Mouse (Mus musculus): ENCODE measurements around the gene Sox18. TPM values are rescaled to one million over a fixed set of nuclear protein-coding genes. Genes with fewer than 3 reads are reported as not detected.

Sox18 gene
- total RNA-seq (2021) = 10 to 100 TPM in 1 of 2 experiments, 1 to 10 TPM in 1; 7.6 to 14.2 TPM
- long read RNA-seq, experiment 1, transcript Sox18-201 (2 exons, 1,620 nt) = major isoform, 8 of 8 reads
- long read RNA-seq, experiment 1, partial matches to known transcripts = 0 of 8 reads
- long read RNA-seq, experiment 1, other reads (novel, unspliced or antisense) = 0 of 8 reads
- long read RNA-seq, experiment 2, transcript Sox18-201 (2 exons, 1,620 nt) = major isoform, 6 of 7 reads
- long read RNA-seq, experiment 2, partial matches to known transcripts = 0 of 7 reads
- long read RNA-seq, experiment 2, other reads (novel, unspliced or antisense) = 1 of 7 reads

DNA sequence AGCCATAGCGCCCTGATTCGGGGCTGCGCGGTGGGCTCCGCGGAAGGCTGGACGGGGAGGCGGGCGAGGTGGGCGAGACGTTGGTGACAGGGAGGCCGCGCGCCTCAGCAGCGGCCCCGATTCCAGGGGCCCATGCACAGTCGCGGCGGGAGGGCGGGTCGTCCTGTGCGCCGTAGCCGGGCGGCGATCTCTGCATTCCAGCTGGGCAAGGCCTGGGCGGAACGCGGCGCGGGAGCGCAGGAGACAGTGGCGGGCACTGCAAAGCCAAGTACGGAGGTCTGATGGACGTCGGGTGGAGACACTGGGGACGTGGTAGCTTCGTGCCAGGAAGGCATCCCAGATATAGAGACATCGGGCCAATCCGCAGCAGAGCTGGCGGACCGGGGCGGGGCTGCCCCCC is at the start of gene Sox18:
TSS of gene Sox18 (minus strand) at position 315 of the 400 bp plus-strand sequence.
- peak; percentile 38 to 51 for DNase-seq
- intact Hi-C loops (cut with DNase I) = no loop called here

DNA sequence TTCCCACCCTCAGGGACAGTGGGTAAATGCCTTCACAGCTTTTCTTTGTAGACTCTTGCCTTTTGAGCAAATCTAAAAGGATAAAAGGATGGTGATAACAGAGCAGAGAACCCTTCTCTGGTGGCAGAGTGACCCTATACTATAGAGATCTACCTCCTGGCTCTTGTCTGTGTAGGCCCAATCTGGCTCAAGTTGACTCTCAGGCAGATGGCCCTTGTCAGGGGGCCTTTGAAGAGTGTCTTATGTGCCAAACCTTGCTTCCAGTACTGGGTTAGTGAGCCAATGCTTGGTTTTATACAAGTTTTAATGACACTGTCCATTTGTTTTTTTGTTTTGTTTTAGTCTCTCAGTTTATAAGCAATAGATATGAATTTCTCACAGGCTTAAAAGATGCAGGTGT is 49.8 kb upstream of the Sox18 start:
- intact Hi-C loops (cut with DNase I) = no loop called here
- DNase-seq = no peak

DNA sequence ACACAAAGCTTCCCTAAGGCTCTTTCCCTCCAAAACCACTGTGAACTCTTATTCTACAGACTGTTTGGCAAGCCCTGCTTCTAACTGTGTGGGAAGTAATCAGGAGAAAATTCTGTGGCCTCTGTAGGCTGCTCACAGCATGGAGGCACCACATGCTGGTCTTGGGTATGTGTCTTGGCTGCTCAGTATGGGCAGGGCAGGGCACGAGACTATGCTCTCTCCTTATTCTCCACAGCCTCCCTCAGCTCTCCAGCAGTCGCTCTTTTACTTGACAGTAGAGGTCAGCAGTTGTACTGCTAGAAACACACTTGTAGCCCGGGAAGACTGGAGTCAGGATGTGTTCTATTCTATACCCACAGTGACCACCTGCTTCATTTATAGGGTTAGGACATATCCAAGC is 48.6 kb upstream of the Sox18 start:
- no peak for DNase-seq
- intact Hi-C loops (cut with DNase I) = no loop called here

DNA sequence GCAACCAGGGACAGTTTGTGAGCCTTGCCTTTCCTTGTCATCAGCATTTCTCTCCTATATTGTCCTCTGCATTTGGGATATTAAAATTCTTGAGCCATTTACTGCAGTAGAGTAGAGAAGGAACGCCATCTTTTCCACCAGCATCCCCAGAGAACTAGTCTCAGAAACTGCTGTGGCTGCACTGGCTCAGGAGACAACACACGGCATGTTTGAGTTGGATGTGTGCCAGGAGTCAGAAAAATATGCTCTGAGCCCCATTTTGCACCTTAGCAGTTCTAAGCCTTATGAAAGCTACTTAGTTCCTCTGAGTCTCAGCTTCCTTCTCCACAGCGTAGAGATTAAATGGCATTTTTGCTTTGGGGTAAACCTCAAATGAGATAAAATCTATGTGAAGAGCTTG is 45.6 kb upstream of the Sox18 start:
- DNase-seq = no peak
- intact Hi-C loops (cut with DNase I) = no loop called here

DNA sequence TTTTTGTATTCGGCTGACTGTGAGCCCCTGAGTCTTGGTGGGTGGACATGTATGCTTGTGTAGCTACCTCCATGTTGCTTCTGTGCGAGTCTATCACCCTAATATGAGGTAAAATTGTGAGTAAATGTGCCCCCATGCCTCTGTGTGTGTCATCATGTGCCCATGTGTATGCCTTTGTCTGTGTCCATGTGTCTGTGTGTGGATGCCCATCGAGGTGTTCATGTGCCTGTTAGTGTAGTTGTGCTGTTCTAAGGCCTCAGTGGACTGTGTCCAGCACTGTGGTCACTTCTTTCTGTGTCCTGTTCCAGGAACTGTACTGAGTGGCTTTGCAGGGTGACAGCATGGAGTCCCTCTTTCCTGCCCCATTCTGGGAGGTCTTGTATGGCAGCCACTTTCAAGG is 43.9 kb upstream of the Sox18 start:
- intact Hi-C loops (cut with DNase I) = no loop called here
- DNase-seq = no peak

DNA sequence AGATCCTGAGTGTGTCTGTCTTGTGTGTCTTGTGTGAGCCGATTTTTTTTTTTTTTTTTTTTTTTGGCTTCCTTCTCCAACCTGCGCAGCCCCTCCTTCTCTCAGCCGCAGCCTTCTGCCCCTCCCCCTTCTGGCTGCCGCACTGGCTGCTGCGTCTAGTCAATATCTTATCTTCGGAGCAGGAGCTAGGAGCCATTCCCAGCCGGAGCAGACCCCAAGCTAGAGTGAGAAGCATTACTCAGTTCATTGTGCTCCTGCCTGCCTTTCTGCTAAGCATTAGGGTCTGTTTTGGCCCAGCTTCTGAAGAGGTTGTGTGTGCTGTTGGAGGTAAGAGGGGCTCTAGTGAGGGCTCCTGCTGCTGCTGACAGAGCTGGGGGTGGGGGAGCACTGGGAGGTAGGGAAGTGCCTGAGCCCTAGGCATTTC is 43.5 kb upstream of the Sox18 start, which contains the start of gene Oprl1:
TSS of gene Oprl1 (plus strand) at position 114 of the 424 bp plus-strand sequence.
- no peak for DNase-seq
- intact Hi-C loops (cut with DNase I) = no loop called here

DNA sequence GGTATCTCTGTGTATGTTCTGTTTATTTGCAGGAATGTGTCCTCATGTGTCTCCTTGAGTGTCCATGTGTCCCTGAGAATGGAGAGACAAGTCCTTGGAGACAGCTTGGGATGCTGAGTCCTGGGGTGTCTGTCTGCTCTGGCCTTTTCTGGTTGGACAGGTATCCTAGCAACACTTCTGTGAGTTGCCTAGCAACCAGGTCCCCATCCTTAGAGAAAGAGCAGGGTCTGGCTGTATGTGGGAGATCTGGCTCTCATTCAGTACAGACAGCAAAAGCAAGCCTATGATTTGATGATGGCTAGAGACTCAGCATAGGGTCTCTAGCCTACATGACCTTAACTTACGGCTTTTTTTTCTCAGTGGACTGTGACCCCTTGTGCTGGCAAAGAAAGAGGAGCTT is 42.3 kb upstream of the Sox18 start:
- DNase-seq = no peak
- intact Hi-C loops (cut with DNase I) = no loop called here

DNA sequence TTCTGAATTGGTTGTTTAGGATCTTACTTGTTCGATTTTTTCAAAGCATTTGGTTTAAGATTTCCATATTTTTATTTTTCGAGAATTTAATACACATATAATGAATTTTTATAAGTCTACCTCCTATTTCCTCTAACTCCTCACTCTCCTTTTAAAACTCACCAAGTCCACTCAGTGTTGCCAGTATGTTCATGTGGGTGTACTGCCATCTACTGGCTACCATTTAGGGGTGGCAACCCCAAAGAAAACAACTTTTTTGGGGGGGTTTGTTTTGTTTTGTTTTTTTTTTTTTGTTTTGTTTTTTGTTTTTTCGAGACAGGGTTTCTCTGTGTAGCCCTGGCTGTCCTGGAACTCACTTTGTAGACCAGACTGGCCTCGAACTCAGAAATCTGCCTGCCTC is 35.2 kb upstream of the Sox18 start:
- no peak for DNase-seq
- intact Hi-C loops (cut with DNase I) = loop anchor here (2.0 kb wide), 1 partner anchor 48 kb away; no protein-coding TSS in a partner anchor

DNA sequence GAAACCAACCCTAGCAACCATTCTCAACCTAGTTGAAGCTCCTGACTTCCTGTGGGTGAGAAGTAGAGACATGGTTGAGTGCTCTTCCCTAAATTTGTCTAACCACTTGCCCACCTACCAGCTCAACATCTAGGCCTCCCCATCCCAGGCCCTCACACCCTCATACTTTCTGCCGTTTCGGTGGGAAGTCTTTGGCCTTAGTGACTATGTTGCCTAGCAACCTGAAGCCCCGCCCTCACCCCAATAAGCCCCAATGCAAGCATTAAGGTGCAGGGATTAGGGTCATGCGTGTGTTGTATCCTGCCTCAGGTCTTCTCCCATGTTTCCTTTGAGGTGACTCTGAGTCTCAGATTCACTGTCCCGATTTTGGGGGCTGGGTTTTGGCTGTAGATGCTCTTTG is 26.8 kb upstream of the Sox18 start, which contains the start of gene Lkaaear1:
TSS of gene Lkaaear1 (minus strand) at position 202 of the 400 bp plus-strand sequence.
- DNase-seq = no peak
- intact Hi-C loops (cut with DNase I) = loop anchor here (10.0 kb wide), 1 partner anchor 167 kb away; the partner anchor contains the start of gene Polr3k

DNA sequence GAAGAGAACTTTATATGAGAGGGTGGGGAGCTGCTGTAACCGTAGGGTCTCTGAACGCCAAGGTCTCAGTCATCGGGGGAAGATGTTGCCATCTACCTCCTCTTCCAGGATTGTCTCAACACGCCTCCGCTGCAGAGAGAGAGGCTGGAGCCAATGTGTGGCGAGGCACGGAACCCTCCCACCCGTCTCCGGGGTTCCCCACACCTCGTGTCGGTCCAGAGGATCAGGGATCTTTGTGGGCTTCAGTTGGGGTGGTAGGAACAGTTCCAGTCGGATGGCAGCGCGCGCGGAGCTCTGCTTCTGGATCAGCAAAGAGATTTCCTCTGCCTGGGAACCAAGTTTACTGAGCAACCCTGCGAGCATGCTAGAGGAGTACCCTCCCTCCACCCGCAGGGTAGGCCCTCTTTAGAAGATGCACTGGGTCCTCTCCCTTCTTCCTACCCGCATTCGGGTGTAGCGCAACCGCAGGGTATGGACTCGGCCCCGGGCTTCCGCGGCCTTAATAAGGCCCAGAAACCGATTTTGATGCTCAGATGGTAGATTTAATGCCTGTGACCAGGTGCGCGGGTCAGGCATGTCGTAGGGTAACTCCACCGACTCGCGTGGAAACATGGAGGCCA is 25.5 kb upstream of the Sox18 start:
- DNase-seq = no peak
- intact Hi-C loops (cut with DNase I) = loop anchor here (10.0 kb wide), 1 partner anchor 168 kb away; the partner anchor contains the start of gene Polr3k

DNA sequence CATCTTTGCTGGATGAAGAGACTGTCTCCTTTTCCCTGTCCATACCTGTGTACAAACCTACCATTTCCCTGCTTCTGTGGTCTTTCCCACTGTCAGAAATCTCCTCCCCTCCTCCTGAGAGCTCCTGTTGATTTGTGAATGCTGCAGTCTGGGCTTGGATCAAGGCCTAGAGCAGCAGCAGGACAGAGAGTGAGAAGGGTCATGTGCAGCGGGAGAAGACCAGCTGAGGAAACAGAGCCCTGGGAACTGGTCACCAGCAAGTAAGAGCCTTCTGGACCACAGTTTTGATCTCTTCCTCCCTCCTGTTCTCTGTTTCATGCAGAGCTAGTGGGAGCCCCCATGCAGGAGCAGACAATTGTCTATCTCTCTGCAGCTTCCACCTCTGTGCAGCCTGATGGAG is 24.3 kb upstream of the Sox18 start:
- intact Hi-C loops (cut with DNase I) = loop anchor here (10.0 kb wide), 1 partner anchor 169 kb away; the partner anchor contains the start of gene Polr3k
- DNase-seq = no peak

DNA sequence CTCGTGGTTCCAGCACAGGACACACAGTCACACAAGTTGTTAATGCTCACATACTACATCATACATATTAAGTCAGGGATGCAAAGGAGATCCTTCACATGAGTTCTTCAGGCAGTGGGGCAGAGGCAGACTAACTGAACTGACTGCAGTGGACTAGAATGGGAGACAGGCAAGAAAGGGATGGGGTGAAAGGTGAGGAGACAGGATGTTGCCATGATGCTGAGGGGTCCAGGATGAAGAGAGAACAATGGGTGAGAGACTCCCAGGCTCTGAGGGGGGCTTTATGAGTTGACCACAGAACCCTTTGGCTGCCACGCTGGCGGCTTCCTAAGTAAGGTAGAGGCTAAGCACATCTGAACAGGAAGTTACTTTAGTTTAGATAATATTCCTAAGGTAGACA is 23.1 kb upstream of the Sox18 start:
- intact Hi-C loops (cut with DNase I) = loop anchor here (10.0 kb wide), 1 partner anchor 170 kb away; the partner anchor contains the start of gene Polr3k
- DNase-seq = no peak

DNA sequence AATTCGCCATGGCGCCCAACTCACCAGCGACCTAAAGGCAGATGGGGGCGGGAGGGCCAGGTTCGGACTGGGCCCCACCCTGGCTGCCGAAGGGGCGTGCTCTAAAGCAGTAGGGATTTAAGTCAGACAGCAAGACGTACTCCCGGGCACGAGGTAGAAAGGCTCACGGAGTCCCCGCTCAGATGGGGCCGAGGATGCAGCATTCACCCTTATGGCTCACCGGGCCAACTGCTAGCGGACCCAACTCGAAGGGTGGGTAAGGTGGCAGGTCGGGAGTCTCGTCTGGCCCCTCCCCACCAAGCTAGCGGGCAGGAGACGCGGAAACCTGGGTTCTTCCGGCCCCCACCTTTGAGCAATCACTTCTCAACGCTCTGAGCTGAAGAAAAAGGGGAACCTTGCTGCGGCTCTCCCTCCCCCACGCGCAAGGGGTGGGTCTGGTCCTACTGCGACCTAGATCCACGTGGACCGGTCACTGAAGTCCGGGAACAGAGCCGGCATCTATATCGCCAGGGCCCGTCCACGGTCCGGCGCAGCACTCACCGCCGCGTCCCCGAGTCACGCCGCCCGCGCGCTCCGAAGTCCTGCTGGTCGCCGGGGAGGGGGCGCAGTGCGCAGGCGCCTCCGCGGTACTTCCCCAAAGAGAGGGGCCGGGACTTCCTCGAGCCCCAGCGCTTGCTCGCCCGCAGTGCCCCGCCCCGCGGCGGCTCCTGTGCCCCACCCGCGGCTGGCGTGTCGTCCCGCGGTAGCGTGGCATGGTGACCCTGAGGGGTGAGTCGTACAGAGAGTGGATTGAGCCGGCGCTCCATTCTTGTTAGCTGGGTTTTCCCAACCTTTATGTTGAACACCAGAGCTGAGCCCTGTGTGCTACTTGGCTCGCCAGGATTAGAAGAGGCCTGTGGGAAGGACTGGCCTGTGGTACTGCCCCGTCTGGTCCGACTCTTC is 22.2 kb upstream of the Sox18 start, which contains the start of gene Rgs19:
TSS of gene Rgs19 (minus strand) at position 639 of the 942 bp plus-strand sequence.
- DNase-seq = peak; percentile 69 to 76
- intact Hi-C loops (cut with DNase I) = loop anchor here (10.0 kb wide), 1 partner anchor 171 kb away; the partner anchor contains the start of gene Polr3k

DNA sequence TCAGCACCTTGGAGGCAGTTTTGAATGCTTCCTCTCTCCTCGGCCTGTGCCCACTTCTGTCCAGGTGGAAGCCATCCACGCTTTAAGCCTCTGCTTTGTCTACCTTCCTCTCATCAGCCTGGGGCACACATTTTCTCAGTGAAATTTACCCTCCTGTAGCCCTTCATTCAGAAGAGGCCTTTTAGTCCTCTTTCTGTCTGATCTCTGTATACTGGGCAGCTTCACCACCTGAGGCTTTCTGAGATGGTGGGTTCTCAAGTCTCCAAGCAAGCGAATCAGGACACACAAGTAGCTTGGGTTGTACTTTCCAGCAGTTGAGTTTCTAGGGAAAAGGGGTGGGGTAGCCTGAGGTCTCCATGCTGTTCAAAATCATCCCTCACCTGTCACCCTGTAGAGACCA is 20.9 kb upstream of the Sox18 start:
- intact Hi-C loops (cut with DNase I) = loop anchor here (10.0 kb wide), 1 partner anchor 172 kb away; the partner anchor contains the start of gene Polr3k
- no peak for DNase-seq

DNA sequence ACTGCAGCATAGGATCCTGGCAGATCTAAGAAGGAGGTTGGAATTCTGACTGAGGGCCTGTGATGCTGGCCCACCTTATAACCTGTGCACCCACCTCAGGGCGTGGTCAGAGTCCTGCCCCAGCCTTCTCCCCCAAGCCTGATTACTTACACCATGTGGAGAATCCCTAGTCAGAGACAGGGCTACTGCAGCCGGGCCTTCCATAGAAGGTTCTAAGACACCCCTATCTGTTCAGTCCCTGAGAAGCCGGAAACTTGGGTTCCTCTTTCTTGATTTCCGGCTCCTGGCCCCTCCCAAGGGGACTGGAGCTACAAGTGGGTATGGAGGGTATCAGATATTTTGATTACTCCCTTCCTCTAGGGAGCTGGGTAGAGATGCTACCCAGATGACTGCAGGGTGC is 20.1 kb upstream of the Sox18 start:
- DNase-seq = no peak
- intact Hi-C loops (cut with DNase I) = loop anchor here (10.0 kb wide), 1 partner anchor 173 kb away; the partner anchor contains the start of gene Polr3k

DNA sequence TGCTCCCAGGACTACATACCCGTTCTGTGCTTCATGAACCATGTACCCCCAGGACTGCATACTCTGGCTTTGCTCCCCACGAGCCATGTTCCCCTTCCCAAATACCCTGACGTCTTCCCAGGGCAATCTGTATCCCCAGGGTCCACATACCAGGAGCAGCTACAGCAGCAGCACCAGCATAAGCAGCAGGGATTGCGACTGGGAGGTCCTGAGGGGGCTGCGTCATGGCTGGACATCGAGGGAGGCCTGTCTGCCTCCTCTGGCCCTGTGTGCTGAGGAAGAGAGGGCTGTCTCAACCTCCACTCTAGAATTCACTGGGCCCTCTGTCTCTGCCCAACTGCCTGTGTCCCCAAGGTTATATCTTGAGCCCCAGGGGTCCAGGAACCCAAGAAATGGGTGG is 19.6 kb upstream of the Sox18 start:
- intact Hi-C loops (cut with DNase I) = loop anchor here (10.0 kb wide), 1 partner anchor 174 kb away; the partner anchor contains the start of gene Polr3k
- DNase-seq = no peak

DNA sequence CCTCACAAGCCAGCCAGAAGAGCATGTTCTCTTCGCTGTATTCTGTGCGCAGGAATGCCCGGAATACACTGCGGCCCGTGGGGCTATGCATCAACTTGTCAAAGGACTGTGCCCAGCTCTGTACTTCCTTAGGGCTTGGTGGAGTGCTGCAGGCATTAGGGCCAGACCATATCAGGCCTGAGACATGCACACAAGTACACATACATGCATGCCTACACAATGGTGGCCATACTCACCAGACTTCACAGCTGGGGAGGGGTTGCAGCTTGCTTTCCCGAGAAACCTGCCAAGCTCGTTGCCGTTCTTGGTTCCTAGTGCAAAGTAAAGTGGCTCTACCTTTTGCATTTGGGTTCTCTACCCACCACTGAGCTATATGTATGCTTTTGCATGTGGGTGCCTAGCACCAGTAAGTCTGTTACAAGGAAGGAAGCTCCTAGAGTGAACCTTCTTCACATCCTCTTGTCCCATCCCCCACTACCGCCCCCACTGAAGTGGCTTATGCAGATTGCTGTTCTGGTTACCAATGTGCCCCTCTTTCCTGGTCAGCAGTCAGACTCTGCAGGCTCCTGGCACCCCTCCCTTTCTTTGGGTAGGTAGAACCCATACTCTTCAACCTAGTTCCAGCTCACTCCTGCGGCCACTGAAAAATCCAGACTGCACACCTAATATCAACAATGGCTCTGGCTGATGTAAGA is 18.2 kb upstream of the Sox18 start:
- DNase-seq = no peak

DNA sequence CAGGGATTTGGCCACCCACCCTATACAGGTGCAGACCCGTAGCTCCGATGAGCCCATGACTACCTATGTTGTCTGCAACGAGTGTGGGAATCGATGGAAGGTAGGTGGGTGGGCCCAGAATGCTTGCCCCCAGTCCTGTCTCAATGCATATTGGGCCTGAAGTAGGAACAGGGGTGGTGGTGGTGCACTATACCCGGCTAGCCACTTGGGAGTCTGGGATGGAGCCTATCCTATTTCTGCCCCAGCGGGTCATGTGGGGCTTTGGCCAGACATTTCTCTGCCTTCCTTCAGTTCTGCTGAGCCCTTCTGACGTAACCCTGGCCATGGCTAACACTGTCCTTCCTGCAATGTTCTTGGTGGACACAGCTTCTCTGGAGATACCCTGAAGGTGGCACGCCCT is 16.1 kb upstream of the Sox18 start:
- no peak for DNase-seq
- intact Hi-C loops (cut with DNase I) = no loop called here

More for the DNA sequence above, 18.2 kb upstream of the Sox18 start:
- intact Hi-C loops (cut with DNase I) = loop anchor here (10.0 kb wide), 1 partner anchor 175 kb away; the partner anchor contains the start of gene Polr3k

DNA sequence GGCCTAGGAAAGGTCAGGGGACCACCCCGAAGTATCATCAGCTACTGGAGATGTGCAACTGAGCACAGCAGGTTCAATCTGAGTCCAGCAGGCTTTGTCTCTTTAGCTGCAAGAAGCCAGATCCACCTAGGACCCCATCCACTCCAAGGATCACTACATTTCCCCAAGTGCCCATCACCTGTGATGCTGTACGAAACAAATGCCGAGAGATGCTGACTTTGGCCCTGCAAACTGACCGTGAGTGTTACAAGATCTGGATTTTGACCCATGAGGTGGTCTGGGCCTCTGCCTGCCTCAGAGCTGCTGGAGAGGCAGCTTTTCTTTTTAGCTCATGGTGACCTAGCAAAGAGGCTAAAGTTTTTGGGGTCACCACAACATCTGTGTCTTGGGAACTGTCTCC is 14.2 kb upstream of the Sox18 start:
- intact Hi-C loops (cut with DNase I) = no loop called here
- no peak for DNase-seq

All from gastrocnemius, postnatal 36 days (tissue).